Comparison of ENCODE assay signal across 14 mouse cellular contexts in genomic region chr15:79360371-79360770, GRCm38 (mm10). TPM values are rescaled to one million over a fixed set of nuclear protein-coding genes. Genes with fewer than 3 reads are reported as not detected.
DNase-seq lines count a peak whose midpoint lies in the region; ATAC-seq and TF ChIP-seq lines count a peak whose summit lies in the region.
"Had no signal": no experiment of that assay in that cellular context is flagged by ENCODE, and none has a peak within 500 bp of the region (broad histone marks: within the 10 kb centered on the region; RNA-seq: fewer than 3 reads in every experiment).

No protein-coding gene starts in this region.

- H3K36me3 ChIP-seq in heart, postnatal 0 days (replicated peaks; ENCODE audit: control insufficient read depth, insufficient read depth, low read length): peaks cover 38% of the 10 kb centered on the region
- H3K36me3 ChIP-seq in lung, embryonic 14.5 days (ENCODE audit: insufficient read depth): peaks cover 45% of the 10 kb centered on the region
- peaks cover 46% of the 10 kb centered on the region for H3K36me3 ChIP-seq in embryonic facial prominence, embryonic 13.5 days
- peaks cover 49% of the 10 kb centered on the region for H3K36me3 ChIP-seq in limb, embryonic 14.5 days (ENCODE audit: control insufficient read depth, insufficient read depth, low read length)

- WGBS in heart, postnatal 0 days: 28% methylated on average over 7 of the region's 7 CpGs
- 20% methylated on average over 7 of the region's 7 CpGs for WGBS in lung, embryonic 14.5 days
- WGBS in embryonic facial prominence, embryonic 13.5 days: 47% methylated on average over 7 of the region's 7 CpGs
- 51% methylated on average over 7 of the region's 7 CpGs for WGBS in limb, embryonic 14.5 days

- H3K4me3 ChIP-seq in heart, postnatal 0 days (ENCODE audit: low read depth, low read length): no peak overlapping the region
- no peak overlapping the region for H3K4me3 ChIP-seq in lung, embryonic 14.5 days (ENCODE audit: low read depth, low read length)
- H3K4me3 ChIP-seq in embryonic facial prominence, embryonic 13.5 days: no peak overlapping the region
- no peak overlapping the region for H3K4me3 ChIP-seq in limb, embryonic 14.5 days (replicated peaks; ENCODE audit: low read length)
- H3K4me3 ChIP-seq: forebrain, embryonic 12.5 days; hindbrain, embryonic 12.5 days had no signal

- no peak overlapping the region for H3K9ac ChIP-seq in heart, postnatal 0 days (replicated peaks; ENCODE audit: low read depth, low read length)
- H3K9ac ChIP-seq in lung, embryonic 14.5 days: no peak overlapping the region
- peak overlapping the region; percentile 1; the same call in 1 of the 2 replicates for H3K9ac ChIP-seq in embryonic facial prominence, embryonic 13.5 days
- no peak overlapping the region for H3K9ac ChIP-seq in limb, embryonic 14.5 days (ENCODE audit: low read depth, low read length, severe bottlenecking)
- H3K9ac ChIP-seq: forebrain, embryonic 12.5 days; hindbrain, embryonic 12.5 days; liver, embryonic 14.5 days had no signal

- H3K9me3 ChIP-seq in heart, postnatal 0 days (replicated peaks; ENCODE audit: control insufficient read depth, low read length): no peaks in the 10 kb centered on the region
- H3K9me3 ChIP-seq in lung, embryonic 14.5 days (ENCODE audit: low read depth, low read length): no peaks in the 10 kb centered on the region
- no peaks in the 10 kb centered on the region for H3K9me3 ChIP-seq in embryonic facial prominence, embryonic 13.5 days
- no peaks in the 10 kb centered on the region for H3K9me3 ChIP-seq in limb, embryonic 14.5 days (ENCODE audit: control insufficient read depth, low read length)
- H3K9me3 ChIP-seq: forebrain, embryonic 12.5 days; hindbrain, embryonic 12.5 days had no signal

- ATAC-seq in heart, postnatal 0 days (ENCODE audit: insufficient read depth, low read depth): no peak
- ATAC-seq in lung, embryonic 14.5 days (ENCODE audit: insufficient read depth): no peak
- ATAC-seq in embryonic facial prominence, embryonic 13.5 days (ENCODE audit: insufficient number of reproducible peaks, insufficient read depth, low FRiP score, low TSS enrichment, low read depth): no peak
- no peak for ATAC-seq in limb, embryonic 14.5 days (ENCODE audit: low FRiP score, low read depth)

- H3K27ac ChIP-seq in heart, postnatal 0 days (ENCODE audit: low read depth): peak overlapping the region; percentile 22
- peak overlapping the region; percentile 78 for H3K27ac ChIP-seq in lung, embryonic 14.5 days (ENCODE audit: low read depth)
- H3K27ac ChIP-seq in embryonic facial prominence, embryonic 13.5 days: peak overlapping the region; percentile 57; the same call in 1 of the 2 replicates
- peak overlapping the region; percentile 69; the same call in 1 of the 2 replicates for H3K27ac ChIP-seq in limb, embryonic 14.5 days (replicated peaks; ENCODE audit: low read depth, low read length)
- H3K27ac ChIP-seq: forebrain, embryonic 12.5 days; hindbrain, embryonic 12.5 days; liver, embryonic 14.5 days had no signal

- H3K27me3 ChIP-seq in heart, postnatal 0 days (ENCODE audit: control insufficient read depth, insufficient read depth, low read length): no peaks in the 10 kb centered on the region
- H3K27me3 ChIP-seq in lung, embryonic 14.5 days (ENCODE audit: insufficient read depth, low read length): no peaks in the 10 kb centered on the region
- peaks cover 15% of the 10 kb centered on the region for H3K27me3 ChIP-seq in embryonic facial prominence, embryonic 13.5 days
- H3K27me3 ChIP-seq in limb, embryonic 14.5 days (ENCODE audit: control insufficient read depth, insufficient read depth, low read length): no peaks in the 10 kb centered on the region

- no peak for TF ChIP-seq POLR2A in limb, embryonic 14.5 days (IDR thresholded peaks at IDR 0.05; ENCODE audit: borderline replicate concordance, extremely low read depth, insufficient read depth, insufficient read length)

- 0 out of 2 replicates have a peak overlapping the region, but pooled peaks have one; percentile 17 for H3K4me2 ChIP-seq in heart, postnatal 0 days (ENCODE audit: low read depth, low read length)
- peak overlapping the region; percentile 16; the same call in 1 of the 2 replicates for H3K4me2 ChIP-seq in lung, embryonic 14.5 days
- H3K4me2 ChIP-seq in embryonic facial prominence, embryonic 13.5 days: no peak overlapping the region
- H3K4me2 ChIP-seq in limb, embryonic 14.5 days (replicated peaks; ENCODE audit: low read depth, low read length, severe bottlenecking): no peak overlapping the region
- H3K4me2 ChIP-seq: forebrain, embryonic 12.5 days; hindbrain, embryonic 12.5 days had no signal

- no peak for TF ChIP-seq CTCF in heart, postnatal 0 days (IDR thresholded peaks at IDR 0.05; ENCODE audit: low read depth)
- no peak for TF ChIP-seq CTCF in lung, embryonic 14.5 days (IDR thresholded peaks at IDR 0.05; ENCODE audit: low read depth)

- H3K4me1 ChIP-seq in heart, postnatal 0 days (ENCODE audit: control insufficient read depth, insufficient read depth): peaks cover 32% of the 10 kb centered on the region
- peaks cover 36% of the 10 kb centered on the region for H3K4me1 ChIP-seq in lung, embryonic 14.5 days (ENCODE audit: insufficient read depth)
- peaks cover 52% of the 10 kb centered on the region for H3K4me1 ChIP-seq in embryonic facial prominence, embryonic 13.5 days
- H3K4me1 ChIP-seq in limb, embryonic 14.5 days (ENCODE audit: control insufficient read depth, insufficient read depth, low read length): peaks cover 27% of the 10 kb centered on the region

- TF ChIP-seq EP300 in heart, postnatal 0 days (IDR thresholded peaks at IDR 0.05; ENCODE audit: low read depth): no peak

- DNase-seq in heart, postnatal 0 days (ENCODE audit: low spot score): no peak
- no peak for DNase-seq in heart, postnatal 4 days
- no peak for DNase-seq in lung, embryonic 14.5 days
- DNase-seq in lung, adult 18-20 months: no peak
- no peak for DNase-seq in limb, embryonic 14.5 days (ENCODE audit: low spot score)
- no peak for DNase-seq in spleen, postnatal 14 days (ENCODE audit: low spot score in 2 of 2)
- DNase-seq: cerebellum, adult 2 months; gastrocnemius, postnatal 14 days; layer of hippocampus, postnatal 36 days; right cerebral cortex, postnatal 14 days had no signal

RNA-seq across cellular contexts. Expression of gene Maff, which starts 13.9 kb away (rescaled TPM):
- 12.9 and 19.4 TPM in 2 replicates for total RNA-seq in heart, postnatal 0 days (2014; rRNA removed; ENCODE audit: low replicate concordance)
- 1.8 and 2.9 TPM in 2 replicates for polyA plus RNA-seq in heart, postnatal 0 days (2015; fragmentation: Nextera tagmentation; extraction: Ambion mirVana)
- total RNA-seq in heart, postnatal 4 days (2021): 10 to 100 TPM in 1 of 2 experiments, 1 to 10 TPM in 1; 9.8 to 10.2 TPM
- 3.3 and 4.3 TPM in 2 replicates for polyA plus RNA-seq in lung, embryonic 14.5 days (2014; fragmentation: Nextera tagmentation; extraction: Ambion mirVana)
- polyA plus RNA-seq in embryonic facial prominence, embryonic 13.5 days (2015; fragmentation: Nextera tagmentation; extraction: Ambion mirVana): 1.8 and 2.8 TPM in 2 replicates
- 5.0 and 5.5 TPM in 2 replicates for polyA plus RNA-seq in limb, embryonic 14.5 days (2012; rRNA removed)
- polyA plus RNA-seq in limb, embryonic 14.5 days (2014; fragmentation: Nextera tagmentation; extraction: Ambion mirVana): 3.0 and 3.6 TPM in 2 replicates

RNA-seq across cellular contexts. Expression of gene Pla2g6, which starts 32.2 kb away (rescaled TPM):
- total RNA-seq in heart, postnatal 0 days (2014; rRNA removed; ENCODE audit: low replicate concordance): 14.1 and 20.3 TPM in 2 replicates
- polyA plus RNA-seq in heart, postnatal 0 days (2015; fragmentation: Nextera tagmentation; extraction: Ambion mirVana): 7.1 and 7.9 TPM in 2 replicates
- 1 to 10 TPM; 8.4 to 9.6 TPM for total RNA-seq in heart, postnatal 4 days (2021)
- 15.2 and 18.4 TPM in 2 replicates for polyA plus RNA-seq in lung, embryonic 14.5 days (2014; fragmentation: Nextera tagmentation; extraction: Ambion mirVana)
- polyA plus RNA-seq in embryonic facial prominence, embryonic 13.5 days (2015; fragmentation: Nextera tagmentation; extraction: Ambion mirVana): 11.6 TPM in 2 replicates
- 21.8 and 27.2 TPM in 2 replicates for polyA plus RNA-seq in limb, embryonic 14.5 days (2012; rRNA removed)
- 12.7 and 14.7 TPM in 2 replicates for polyA plus RNA-seq in limb, embryonic 14.5 days (2014; fragmentation: Nextera tagmentation; extraction: Ambion mirVana)

RNA-seq across cellular contexts. Expression of gene Tmem184b, which starts 43.0 kb away (rescaled TPM):
- total RNA-seq in heart, postnatal 0 days (2014; rRNA removed; ENCODE audit: low replicate concordance): 70.6 and 111 TPM in 2 replicates
- 31.8 and 32.7 TPM in 2 replicates for polyA plus RNA-seq in heart, postnatal 0 days (2015; fragmentation: Nextera tagmentation; extraction: Ambion mirVana)
- 10 to 100 TPM; 68.1 to 73.4 TPM for total RNA-seq in heart, postnatal 4 days (2021)
- 77.3 and 78.3 TPM in 2 replicates for polyA plus RNA-seq in lung, embryonic 14.5 days (2014; fragmentation: Nextera tagmentation; extraction: Ambion mirVana)
- polyA plus RNA-seq in embryonic facial prominence, embryonic 13.5 days (2015; fragmentation: Nextera tagmentation; extraction: Ambion mirVana): 67.1 and 72.0 TPM in 2 replicates
- 121 and 163 TPM in 2 replicates for polyA plus RNA-seq in limb, embryonic 14.5 days (2012; rRNA removed)
- polyA plus RNA-seq in limb, embryonic 14.5 days (2014; fragmentation: Nextera tagmentation; extraction: Ambion mirVana): 67.9 and 76.8 TPM in 2 replicates

Comparison
In these comparisons a context has a peak if more than half of its experiments do, and no peak if none do; other contexts are left out.
1. H3K27ac ChIP-seq: peak in every context shown above with its lines; median percentile 78 in lung, embryonic 14.5 days; 69 in limb, embryonic 14.5 days; 57 in embryonic facial prominence, embryonic 13.5 days; 22 in heart, postnatal 0 days.
2. H3K4me2 ChIP-seq: peak in heart, postnatal 0 days (single experiment) and lung, embryonic 14.5 days (single experiment); none in embryonic facial prominence, embryonic 13.5 days (single experiment) and limb, embryonic 14.5 days (single experiment).